Mouse (Mus musculus): Measurements from ENCODE around the gene Gm20878.
"Not testable (repeated sequence)": the region's sequence is repeated elsewhere in the genome, so short reads cannot be mapped to it uniquely, and the experiment has no call there.

Gm20878 gene

DNA sequence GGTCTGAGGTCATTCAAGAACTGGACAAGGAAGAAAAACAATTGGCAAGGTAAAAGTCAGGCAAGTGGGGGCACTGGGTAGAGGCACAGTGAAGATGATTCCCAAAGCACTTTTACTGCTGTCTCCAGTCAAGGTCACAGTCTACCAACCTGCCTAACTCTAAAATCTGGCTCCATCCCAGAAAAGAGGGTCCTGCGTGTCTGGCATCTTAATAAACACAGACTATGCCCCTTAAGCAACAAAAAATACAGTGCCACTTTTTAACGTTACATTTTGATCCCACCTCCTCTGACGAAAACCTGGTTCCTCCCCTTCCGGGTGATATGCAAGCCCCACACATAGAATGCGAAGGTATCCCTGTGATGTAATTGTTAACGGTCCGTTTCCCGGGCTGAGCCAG, at the start of gene Gm20878:
Gene Gm20878, plus strand, starts transcription at position 301 of the 400 bp plus-strand sequence.
- in situ Hi-C loops (cut with MseI, MboI): not testable (repeated sequence)

- in situ Hi-C loops (cut with MseI, MboI): not testable (repeated sequence)
Measured at GRCm38 (mm10) chr4:41903310-41903709, 38.1 kb upstream of the Gm20878 start, which contains the start of gene Gm21541. TSS of gene Gm21541 (plus strand) at chr4:41903610.

DNA sequence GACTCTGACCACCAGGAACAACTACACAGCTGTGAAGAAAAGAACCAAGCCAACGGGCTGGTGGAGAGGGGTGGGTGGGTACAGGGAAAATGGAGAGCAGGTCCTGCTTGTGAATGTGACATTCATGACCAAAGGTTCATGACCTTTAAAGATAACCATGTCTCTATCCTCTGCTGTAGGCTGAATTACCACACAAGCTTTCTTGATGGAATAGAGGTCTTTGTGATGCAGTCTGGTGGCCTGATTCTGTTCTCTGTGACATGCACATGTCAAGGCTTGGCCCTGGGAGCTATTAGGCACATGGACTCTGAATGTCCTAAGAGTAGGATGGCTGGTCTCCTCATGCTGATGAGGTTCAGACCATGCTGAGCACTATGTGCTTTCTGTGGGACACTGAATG, 24.4 kb downstream of the Gm20878 start, which contains the start of gene Fam205a4:
Gene Fam205a4, plus strand, starts transcription at position 301 of the 400 bp plus-strand sequence.
- in situ Hi-C loops (cut with MseI, MboI): not testable (repeated sequence)
